Mouse (Mus musculus) fat pad, adult 2 months (tissue): ENCODE data around the gene Mcrip2.

Experiments used
- DNase-seq: peaks from one replicate; pipeline ENCODE4 v3.0.0-alpha.2; 2011; ENCODE audit warnings: low read depth, low spot score; ENCODE audit errors: extremely low read depth

Gene Mcrip2

GRCm38 (mm10) chr17:25868601-25869191 lies at the start of gene Mcrip2:
TSS of gene Mcrip2 (minus strand) at chr17:25868764.
- DNase-seq = peak; percentile 94

GRCm38 (mm10) chr17:25918037-25918750 lies 49.6 kb upstream of the Mcrip2 start:
- DNase-seq = no peak

- DNase-seq = no peak
These were observed 48.5 kb upstream of the Mcrip2 start for GRCm38 (mm10) chr17:25916931-25917647.

- no peak for DNase-seq
These were observed 45.7 kb upstream of the Mcrip2 start for GRCm38 (mm10) chr17:25914295-25914694.

- no peak for DNase-seq
These were observed 45.3 kb upstream of the Mcrip2 start for GRCm38 (mm10) chr17:25913877-25914275.

GRCm38 (mm10) chr17:25913186-25913876 lies 44.8 kb upstream of the Mcrip2 start:
- DNase-seq = no peak

- no peak for DNase-seq
These were observed 43.3 kb upstream of the Mcrip2 start for GRCm38 (mm10) chr17:25911816-25912215.

GRCm38 (mm10) chr17:25907640-25908039 lies 39.1 kb upstream of the Mcrip2 start:
- DNase-seq = no peak

GRCm38 (mm10) chr17:25903061-25903460 lies 34.5 kb upstream of the Mcrip2 start:
- no peak for DNase-seq

- DNase-seq = no peak
These were observed 31.6 kb upstream of the Mcrip2 start for GRCm38 (mm10) chr17:25900193-25900592.

- DNase-seq = no peak
These were observed 27.3 kb upstream of the Mcrip2 start for GRCm38 (mm10) chr17:25895891-25896290.

GRCm38 (mm10) chr17:25895415-25895814 lies 26.9 kb upstream of the Mcrip2 start:
- DNase-seq = no peak

- no peak for DNase-seq
These were observed 25.5 kb upstream of the Mcrip2 start for GRCm38 (mm10) chr17:25893975-25894617.

GRCm38 (mm10) chr17:25888837-25889236 lies 20.3 kb upstream of the Mcrip2 start:
- no peak for DNase-seq

GRCm38 (mm10) chr17:25887467-25887866 lies 18.9 kb upstream of the Mcrip2 start:
- DNase-seq = no peak

- no peak for DNase-seq
These were observed 18.2 kb upstream of the Mcrip2 start for GRCm38 (mm10) chr17:25886806-25887205.

- DNase-seq = no peak
These were observed 17.1 kb upstream of the Mcrip2 start for GRCm38 (mm10) chr17:25885636-25886035.

- no peak for DNase-seq
These were observed 15.3 kb upstream of the Mcrip2 start for GRCm38 (mm10) chr17:25883824-25884223.

- DNase-seq = no peak
These were observed 14.7 kb upstream of the Mcrip2 start for GRCm38 (mm10) chr17:25883268-25883667.

GRCm38 (mm10) chr17:25882306-25882705 lies 13.7 kb upstream of the Mcrip2 start:
- no peak for DNase-seq

GRCm38 (mm10) chr17:25881691-25882090 lies 13.1 kb upstream of the Mcrip2 start:
- no peak for DNase-seq
